In the genomic region with DNA sequence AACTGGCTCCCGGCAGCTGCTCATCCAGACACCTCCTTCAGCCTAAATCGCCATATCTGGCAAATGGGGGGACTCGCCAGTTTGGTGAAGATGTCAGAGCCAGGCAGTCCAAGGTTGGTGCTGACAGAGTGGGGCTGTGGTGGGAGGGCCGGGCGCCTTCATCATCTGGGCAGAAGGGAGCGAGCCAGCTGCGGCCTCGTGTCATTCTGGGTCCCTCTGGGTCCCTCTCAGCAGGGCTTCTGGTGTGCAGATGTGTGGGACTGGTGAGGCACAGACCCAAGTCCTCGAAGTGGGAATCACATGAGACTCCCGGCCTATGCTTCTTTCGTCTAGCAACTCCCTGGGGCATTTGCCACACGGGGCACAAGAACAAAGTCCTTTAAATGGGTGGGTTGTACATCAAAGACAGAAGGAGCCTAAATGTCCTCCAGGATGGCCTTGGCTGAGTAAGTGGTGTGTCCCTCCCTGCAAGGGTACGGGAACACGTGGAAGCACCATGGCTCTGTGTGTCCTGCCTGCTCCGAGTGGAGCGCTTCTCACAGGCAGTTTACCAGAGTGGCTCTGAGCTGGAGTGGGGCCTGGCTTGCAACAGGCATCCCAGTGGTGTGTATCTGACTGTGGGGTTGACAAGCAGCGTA, we compare ENCODE assay signal across 19 mouse cellular contexts. TPM values are rescaled to one million over a fixed set of nuclear protein-coding genes. Genes with fewer than 3 reads are reported as not detected.
A peak's percentile ranks its signal among the peaks of the same experiment; 100 is the strongest.
DNase-seq lines count a peak whose midpoint lies in the region; ATAC-seq and TF ChIP-seq lines count a peak whose summit lies in the region.
"Had no signal": no experiment of that assay in that cellular context is flagged by ENCODE, and none has a peak within 500 bp of the region (broad histone marks: within the 10 kb centered on the region; RNA-seq: fewer than 3 reads in every experiment).

No protein-coding gene starts in this region.

- ATAC-seq in megakaryocyte, adult 5-6 weeks (ENCODE audit: poor library complexity, severe bottlenecking): no peak
- ATAC-seq in liver, postnatal 0 days: no peak
- ATAC-seq: inflammation-experienced regulatory T-cells, adult 6 months had no signal

- H3K27me3 ChIP-seq in megakaryocyte, embryonic 14.5 days (replicated peaks): no peaks in the 10 kb centered on the region
- no peaks in the 10 kb centered on the region for H3K27me3 ChIP-seq in liver, postnatal 0 days (ENCODE audit: insufficient read depth, low read length)
- H3K27me3 ChIP-seq: embryonic facial prominence, embryonic 15.5 days; liver, embryonic 15.5 days; neural tube, embryonic 13.5 days had no signal

- intact Hi-C loops in gastrocnemius, adult 2 months (cut with DNase I): loop anchor here (5.0 kb wide), 1 partner anchor 40 kb away; the partner anchor contains the start of gene Cryba4
- intact Hi-C loops in gastrocnemius, postnatal 14 days (cut with DNase I; ENCODE audit: low total_unique reads): no loop called here

- peaks cover 100% of the 10 kb centered on the region for H3K4me1 ChIP-seq in megakaryocyte, embryonic 14.5 days
- H3K4me1 ChIP-seq in liver, postnatal 0 days (ENCODE audit: insufficient read depth): peaks cover 94% of the 10 kb centered on the region

- H3K9me3 ChIP-seq in megakaryocyte, embryonic 14.5 days: no peaks in the 10 kb centered on the region
- no peaks in the 10 kb centered on the region for H3K9me3 ChIP-seq in liver, postnatal 0 days (ENCODE audit: low read length)
- H3K9me3 ChIP-seq: embryonic facial prominence, embryonic 15.5 days; forebrain, embryonic 10.5 days; liver, embryonic 15.5 days; neural tube, embryonic 13.5 days had no signal

- WGBS in liver, postnatal 0 days (ENCODE audit: insufficient replicate concordance): 74% methylated on average over 17 of the region's 17 CpGs

- no peak overlapping the region for H3K9ac ChIP-seq in liver, postnatal 0 days (replicated peaks)
- H3K9ac ChIP-seq: embryonic facial prominence, embryonic 15.5 days; liver, embryonic 15.5 days; neural tube, embryonic 13.5 days had no signal

- no peak for DNase-seq in gastrocnemius, adult 2 months
- no peak for DNase-seq in gastrocnemius, postnatal 10 days
- DNase-seq in adrenal gland, postnatal 10 days: peak; percentile 73
- DNase-seq in liver, postnatal 0 days: no peak
- no peak for DNase-seq in gastrocnemius, postnatal 14 days
- DNase-seq: cerebellum, adult 2 months; kidney, adult 8-10 months; layer of hippocampus, postnatal 36 days; lung, postnatal 14 days; right cerebral cortex, postnatal 25 days had no signal

- H3K4me3 ChIP-seq in gastrocnemius, adult 2 months: no peak overlapping the region
- H3K4me3 ChIP-seq in megakaryocyte, embryonic 14.5 days (replicated peaks): peak overlapping the region; percentile 66
- H3K4me3 ChIP-seq in liver, postnatal 0 days (ENCODE audit: low read depth, low read length): no peak overlapping the region
- H3K4me3 ChIP-seq: embryonic facial prominence, embryonic 15.5 days; forebrain, embryonic 10.5 days; liver, embryonic 15.5 days; neural tube, embryonic 13.5 days had no signal

- H3K36me3 ChIP-seq in megakaryocyte, embryonic 14.5 days (replicated peaks; ENCODE audit: low read length): peaks cover 94% of the 10 kb centered on the region
- peaks cover 2% of the 10 kb centered on the region; the same call in 1 of the 2 replicates for H3K36me3 ChIP-seq in liver, postnatal 0 days (replicated peaks; ENCODE audit: insufficient read depth, low read length)
- H3K36me3 ChIP-seq: embryonic facial prominence, embryonic 15.5 days; forebrain, embryonic 10.5 days; liver, embryonic 15.5 days; neural tube, embryonic 13.5 days had no signal

- no peak for TF ChIP-seq CTCF in gastrocnemius, adult 2 months (IDR thresholded peaks at IDR 0.05)
- no peak for TF ChIP-seq CTCF in liver, postnatal 0 days (IDR thresholded peaks at IDR 0.05; ENCODE audit: low read depth)

- H3K27ac ChIP-seq in gastrocnemius, adult 2 months: peak overlapping the region; percentile 4; the same call in 1 of the 2 replicates
- H3K27ac ChIP-seq in liver, postnatal 0 days (ENCODE audit: low read depth): peak overlapping the region; percentile 39
- H3K27ac ChIP-seq: embryonic facial prominence, embryonic 15.5 days; forebrain, embryonic 10.5 days; neural tube, embryonic 13.5 days had no signal

- no peak overlapping the region for H3K4me2 ChIP-seq in liver, postnatal 0 days (ENCODE audit: low read depth, low read length)
- H3K4me2 ChIP-seq: embryonic facial prominence, embryonic 15.5 days; heart, embryonic 11.5 days; liver, embryonic 15.5 days; neural tube, embryonic 13.5 days had no signal

- TF ChIP-seq EP300 in liver, postnatal 0 days (IDR thresholded peaks at IDR 0.05; ENCODE audit: low read depth): no peak

RNA-seq across cellular contexts. Expression of gene Tpst2, which starts 16.0 kb away (rescaled TPM):
- total RNA-seq in gastrocnemius, adult 2 months (2021): 10 to 100 TPM; 12.6 to 25.4 TPM
- 10 to 100 TPM; 21.5 to 23.6 TPM for total RNA-seq in gastrocnemius, postnatal 10 days (2021)
- polyA plus RNA-seq in megakaryocyte, embryonic 14.5 days (2012; ENCODE audit: insufficient read depth, low replicate concordance): 299 and 479 TPM in 2 replicates
- 52.1 and 57.5 TPM in 2 replicates for total RNA-seq in megakaryocyte, adult 5-6 weeks (2015)
- 69.2 and 77.0 TPM in 2 replicates for total RNA-seq in megakaryocyte, adult 5-6 weeks (2017)
- total RNA-seq in adrenal gland, postnatal 10 days (2021): 100 to 1,000 TPM; 116 to 169 TPM
- 34.5 and 36.2 TPM in 2 replicates for polyA plus RNA-seq in liver, postnatal 0 days (2015; fragmentation: Nextera tagmentation; extraction: Ambion mirVana)
- total RNA-seq in gastrocnemius, postnatal 14 days (2021): 10 to 100 TPM; 17.4 to 23.4 TPM

RNA-seq across cellular contexts. Expression of gene Tfip11, which starts 33.7 kb away (rescaled TPM):
- total RNA-seq in gastrocnemius, adult 2 months (2021): 10 to 100 TPM; 10.6 to 15.5 TPM
- total RNA-seq in gastrocnemius, postnatal 10 days (2021): 10 to 100 TPM; 14.8 to 15.9 TPM
- 30.3 and 35.0 TPM in 2 replicates for polyA plus RNA-seq in megakaryocyte, embryonic 14.5 days (2012; ENCODE audit: insufficient read depth, low replicate concordance)
- 11.3 and 11.7 TPM in 2 replicates for total RNA-seq in megakaryocyte, adult 5-6 weeks (2015)
- total RNA-seq in megakaryocyte, adult 5-6 weeks (2017): 11.6 and 14.5 TPM in 2 replicates
- 10 to 100 TPM; 28.4 to 32.3 TPM for total RNA-seq in adrenal gland, postnatal 10 days (2021)
- 6.7 and 8.0 TPM in 2 replicates for polyA plus RNA-seq in liver, postnatal 0 days (2015; fragmentation: Nextera tagmentation; extraction: Ambion mirVana)
- 10 to 100 TPM; 12.0 to 13.2 TPM for total RNA-seq in gastrocnemius, postnatal 14 days (2021)

RNA-seq across cellular contexts. Expression of gene Crybb1, which starts 36.8 kb away (rescaled TPM):
- total RNA-seq in gastrocnemius, adult 2 months (2021): 1 to 10 TPM; 1.6 to 3.7 TPM
- 1 to 10 TPM; 1.4 to 1.7 TPM for total RNA-seq in gastrocnemius, postnatal 10 days (2021)
- 0.25 and 3.6 TPM in 2 replicates for polyA plus RNA-seq in megakaryocyte, embryonic 14.5 days (2012; ENCODE audit: insufficient read depth, low replicate concordance)
- 2.4 and 4.2 TPM in 2 replicates for total RNA-seq in megakaryocyte, adult 5-6 weeks (2015)
- 1.2 and 2.3 TPM in 2 replicates for total RNA-seq in megakaryocyte, adult 5-6 weeks (2017)
- 1 to 10 TPM; 1.4 to 2.2 TPM for total RNA-seq in adrenal gland, postnatal 10 days (2021)
- polyA plus RNA-seq in liver, postnatal 0 days (2015; fragmentation: Nextera tagmentation; extraction: Ambion mirVana): 0.33 TPM in 1 of 2 replicates, not detected in the other
- total RNA-seq in gastrocnemius, postnatal 14 days (2021): 1 to 10 TPM; 1.9 to 2.0 TPM
- total RNA-seq: monocyte, adult 5-6 weeks had no signal
- polyA plus RNA-seq: forebrain, embryonic 10.5 days; heart, embryonic 11.5 days had no signal

RNA-seq across cellular contexts. Expression of gene Cryba4, which starts 40.1 kb away (rescaled TPM):
- under 1 TPM in 1 of 2 experiments, not detected in 1; 0.86 TPM for total RNA-seq in gastrocnemius, adult 2 months (2021)
- under 1 TPM; 0.33 to 0.61 TPM for total RNA-seq in gastrocnemius, postnatal 10 days (2021)
- 9.4 and 17.2 TPM in 2 replicates for polyA plus RNA-seq in megakaryocyte, embryonic 14.5 days (2012; ENCODE audit: insufficient read depth, low replicate concordance)
- 5.2 and 8.4 TPM in 2 replicates for total RNA-seq in megakaryocyte, adult 5-6 weeks (2015)
- total RNA-seq in megakaryocyte, adult 5-6 weeks (2017): 3.3 and 3.7 TPM in 2 replicates
- 10 to 100 TPM in 1 of 2 experiments, 1 to 10 TPM in 1; 7.9 to 17.4 TPM for total RNA-seq in adrenal gland, postnatal 10 days (2021)
- 0.59 and 0.86 TPM in 2 replicates for polyA plus RNA-seq in liver, postnatal 0 days (2015; fragmentation: Nextera tagmentation; extraction: Ambion mirVana)
- total RNA-seq in gastrocnemius, postnatal 14 days (2021): under 1 TPM; 0.42 to 0.68 TPM

RNA-seq across cellular contexts. Expression of gene Srrd, which starts 50.4 kb away (rescaled TPM):
- total RNA-seq in gastrocnemius, adult 2 months (2021): 1 to 10 TPM; 4.2 to 5.6 TPM
- total RNA-seq in gastrocnemius, postnatal 10 days (2021): 1 to 10 TPM; 4.7 to 5.0 TPM
- 23.5 and 26.3 TPM in 2 replicates for polyA plus RNA-seq in megakaryocyte, embryonic 14.5 days (2012; ENCODE audit: insufficient read depth, low replicate concordance)
- total RNA-seq in megakaryocyte, adult 5-6 weeks (2015): 31.2 and 35.1 TPM in 2 replicates
- total RNA-seq in megakaryocyte, adult 5-6 weeks (2017): 20.7 and 21.7 TPM in 2 replicates
- total RNA-seq in adrenal gland, postnatal 10 days (2021): 10 to 100 TPM; 15.7 to 25.8 TPM
- polyA plus RNA-seq in liver, postnatal 0 days (2015; fragmentation: Nextera tagmentation; extraction: Ambion mirVana): 9.4 and 10.6 TPM in 2 replicates
- 1 to 10 TPM; 3.2 to 3.3 TPM for total RNA-seq in gastrocnemius, postnatal 14 days (2021)
